Mouse (Mus musculus) cerebellum, postnatal 25 days (tissue): ENCODE measurements around the gene Map2k1.
A peak's percentile ranks its signal among the peaks of the same experiment; 100 is the strongest.
"Not testable (repeated sequence)": the region's sequence is repeated elsewhere in the genome, so short reads cannot be mapped to it uniquely, and the experiment has no call there.

Experiments
- DNase-seq, 2 experiments: peaks; one replicate each; pipeline ENCODE4 v3.0.0; 2021; ENCODE audit warnings: mixed read lengths in 2 of 2

Map2k1 gene

DNA sequence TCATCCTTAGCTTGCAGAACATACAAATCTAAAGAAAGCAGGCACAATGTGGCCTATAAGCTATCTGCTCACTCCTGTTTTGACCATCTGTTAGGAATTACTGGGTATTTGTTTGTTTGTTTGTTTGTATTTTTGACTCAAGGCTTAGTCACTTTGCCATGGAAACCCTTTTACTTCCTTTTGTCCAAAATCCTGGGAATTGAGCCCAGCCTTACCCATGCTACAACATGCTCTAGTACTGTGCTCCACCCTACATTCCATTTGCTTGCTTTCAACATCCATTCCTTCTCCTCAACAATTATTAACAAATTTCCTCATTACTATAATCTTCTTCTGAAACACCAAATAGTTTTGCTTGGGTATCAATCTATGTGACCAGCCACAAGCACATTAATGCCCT, 50.6 kb downstream of the Map2k1 start:
- DNase-seq: no peak

- no peak for DNase-seq
Measured at GRCm38 (mm10) chr9:64202331-64202730, 51.1 kb downstream of the Map2k1 start.

- DNase-seq: no peak
Measured at GRCm38 (mm10) chr9:64199897-64200296, 53.5 kb downstream of the Map2k1 start.

GRCm38 (mm10) chr9:64198763-64199418, 54.5 kb downstream of the Map2k1 start:
- not testable (repeated sequence) for DNase-seq

GRCm38 (mm10) chr9:64198068-64198762, 55.2 kb downstream of the Map2k1 start:
- DNase-seq: no peak

- no peak for DNase-seq
Measured at GRCm38 (mm10) chr9:64197524-64197923, 55.9 kb downstream of the Map2k1 start.

DNA sequence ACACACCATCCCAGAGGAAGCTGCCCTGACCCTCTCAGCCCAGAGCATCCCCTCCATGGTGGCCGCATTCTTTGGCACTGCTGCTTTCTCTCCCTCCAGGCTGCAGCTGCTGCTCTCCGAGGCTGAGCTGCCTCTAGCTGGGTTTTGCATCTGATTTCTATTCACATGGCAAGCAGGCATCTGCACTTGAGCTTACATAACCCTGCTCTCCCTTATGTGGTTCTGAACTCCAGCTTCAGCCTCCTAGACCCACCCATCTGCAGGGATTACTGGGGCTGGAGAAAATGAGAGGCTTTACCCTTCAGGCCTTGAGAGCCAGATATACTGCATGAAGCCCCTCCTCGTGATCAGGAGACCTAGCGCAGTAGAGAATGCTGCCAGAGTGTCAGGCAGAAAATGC, 57.9 kb downstream of the Map2k1 start:
- no peak for DNase-seq

- no peak for DNase-seq
Measured at GRCm38 (mm10) chr9:64193879-64194278, 59.6 kb downstream of the Map2k1 start.

DNA sequence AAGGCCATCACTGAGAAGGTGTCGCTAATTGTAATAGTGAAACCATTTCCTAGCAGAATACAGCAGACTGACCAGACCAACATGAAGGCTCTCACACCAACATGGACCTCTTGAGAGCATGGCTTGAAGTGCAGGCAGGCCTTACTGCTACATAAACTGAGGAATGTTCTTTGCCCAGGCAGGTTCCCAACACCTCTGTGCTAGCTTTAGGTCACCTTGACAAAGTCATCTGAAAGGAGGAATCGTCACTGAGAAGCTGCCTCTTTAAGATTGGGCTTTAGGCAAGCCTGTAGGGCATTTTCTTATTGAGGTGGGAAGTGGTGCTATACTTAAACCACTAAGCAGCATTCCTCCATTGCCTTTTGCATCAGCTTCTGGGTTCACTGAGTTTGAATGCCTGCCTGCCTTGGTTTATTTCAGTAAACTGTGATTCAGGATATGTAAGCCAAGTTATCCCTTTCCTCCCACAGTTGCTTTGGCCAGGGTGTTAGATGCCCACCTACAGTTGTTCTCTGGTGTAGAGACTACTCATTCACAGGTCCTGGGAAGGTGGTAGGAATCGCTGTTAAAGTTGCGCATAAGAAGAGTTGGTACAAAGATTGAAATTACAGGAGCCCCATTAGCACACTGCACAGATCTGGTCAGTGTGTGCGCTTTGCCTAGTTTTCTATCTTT, 69.1 kb downstream of the Map2k1 start:
- no peak for DNase-seq

DNA sequence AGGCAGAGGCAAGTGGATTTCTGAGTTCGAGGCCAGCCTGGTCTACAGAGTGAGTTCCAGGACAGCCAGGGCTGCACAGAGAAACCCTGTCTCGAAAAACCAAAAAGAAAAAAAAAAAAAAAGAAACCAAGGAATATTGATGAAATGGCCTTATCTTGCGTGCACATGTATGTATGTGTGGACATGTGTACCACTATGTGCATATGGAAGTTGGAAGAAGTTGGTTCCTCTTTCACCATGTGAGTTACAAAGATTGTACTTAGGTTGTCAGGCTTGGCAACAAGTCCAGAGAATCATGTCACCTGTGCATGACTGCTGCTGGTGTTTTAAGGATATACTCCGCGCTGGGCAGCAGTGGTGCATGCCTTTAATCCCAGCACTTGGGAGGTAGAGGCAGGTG, 70.1 kb downstream of the Map2k1 start:
- DNase-seq: not testable (repeated sequence)

DNA sequence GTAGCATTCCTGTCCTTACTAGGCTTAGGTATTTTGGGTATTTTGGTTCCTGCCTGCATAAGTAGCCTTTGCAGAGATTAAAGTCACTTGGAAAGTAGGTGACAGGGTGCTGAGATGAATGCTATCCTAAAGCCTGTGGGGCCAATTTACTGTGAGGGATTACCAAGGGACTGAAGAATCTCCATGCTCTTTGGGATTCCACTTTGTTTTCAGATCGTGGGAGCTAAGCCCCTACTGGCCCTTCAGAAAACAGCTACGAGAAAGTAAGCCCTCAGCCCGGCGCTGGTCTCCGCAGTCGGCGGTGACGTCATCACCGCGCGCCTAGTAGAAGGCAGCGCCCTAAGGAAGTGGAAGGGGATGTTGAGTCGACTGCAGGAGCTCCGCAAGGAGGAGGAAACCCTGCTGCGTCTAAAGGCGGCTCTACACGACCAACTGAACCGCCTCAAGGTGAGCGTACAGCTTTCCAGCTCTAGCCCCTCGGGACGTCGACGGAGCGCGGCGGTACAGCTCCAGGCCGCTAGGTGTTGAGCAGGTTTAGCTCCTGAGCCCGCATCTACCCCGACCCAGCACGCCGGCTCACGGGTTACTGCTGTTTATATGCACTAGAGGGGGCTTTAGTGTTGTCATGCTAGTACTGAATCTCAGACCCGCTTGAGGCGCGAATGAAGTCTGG, 74.3 kb downstream of the Map2k1 start, which contains the start of gene Snapc5:
Snapc5 (plus strand) TSS at position 301 of the 673 bp plus-strand sequence.
- DNase-seq: peak; percentile 90 to 93

GRCm38 (mm10) chr9:64178610-64178973, 74.8 kb downstream of the Map2k1 start:
- DNase-seq: no peak

GRCm38 (mm10) chr9:64175378-64175777, 78.1 kb downstream of the Map2k1 start:
- no peak for DNase-seq

DNA sequence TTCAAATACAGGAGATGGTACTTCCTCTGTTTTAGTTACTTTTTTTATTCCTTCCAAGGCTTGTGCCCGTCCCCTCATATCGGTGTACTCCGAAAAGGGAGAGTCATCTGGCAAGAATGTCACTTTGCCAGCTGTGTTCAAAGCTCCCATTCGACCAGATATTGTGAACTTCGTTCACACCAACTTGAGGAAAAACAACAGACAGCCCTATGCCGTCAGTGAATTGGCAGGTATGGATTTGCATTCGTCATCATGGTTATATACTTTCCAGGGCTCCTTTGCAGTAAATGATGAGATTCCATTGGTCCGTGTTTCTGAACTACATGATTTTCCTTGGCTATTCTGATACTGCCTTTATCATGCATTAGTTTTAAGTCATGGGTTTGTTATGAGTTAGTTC, 78.7 kb downstream of the Map2k1 start:
- no peak for DNase-seq

DNA sequence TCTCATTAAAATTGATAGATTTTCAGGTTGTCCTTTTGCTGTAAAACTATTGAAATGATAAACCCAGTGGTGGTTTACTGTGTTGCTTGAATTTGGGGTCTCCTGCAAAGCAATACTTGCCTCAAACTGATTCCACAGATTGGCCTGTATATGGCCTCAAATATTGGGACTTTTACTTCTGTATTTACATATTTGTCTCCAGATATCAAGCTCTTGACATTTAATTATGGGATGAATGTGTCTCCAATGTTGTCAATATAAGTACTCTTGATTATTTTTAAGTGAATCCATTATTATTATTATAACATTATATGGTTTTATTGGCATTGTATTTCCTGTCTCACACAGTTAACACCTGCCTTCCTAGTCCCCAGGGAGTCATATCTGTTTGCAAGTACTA, 79.1 kb downstream of the Map2k1 start:
- DNase-seq: no peak

DNA sequence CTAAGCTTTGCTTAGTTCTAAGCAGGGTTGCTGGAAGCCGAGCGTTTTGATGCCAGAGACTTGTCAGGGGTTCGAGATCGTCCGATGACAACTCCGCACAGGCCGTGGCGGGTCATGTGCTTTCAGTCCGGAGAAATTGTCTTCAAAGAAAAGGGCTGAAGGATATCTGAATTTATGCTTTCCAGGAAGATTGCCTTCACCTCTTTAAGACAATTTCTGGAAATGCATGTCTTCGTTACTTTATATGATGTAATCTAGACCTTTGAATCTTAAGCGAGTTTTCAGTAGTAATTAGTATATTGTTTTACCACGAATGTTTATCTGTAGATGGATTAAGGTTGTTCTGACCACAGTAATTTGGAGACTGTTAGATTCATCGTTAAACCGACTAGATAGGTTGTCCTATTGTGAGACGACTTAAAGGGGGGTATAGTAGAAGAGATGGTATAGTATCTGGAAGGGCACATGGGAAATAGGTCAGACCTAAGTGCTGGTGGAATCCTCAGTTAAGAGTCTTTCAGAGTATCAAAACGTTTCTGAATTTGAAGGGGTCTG, 79.7 kb downstream of the Map2k1 start:
- DNase-seq: no peak

DNA sequence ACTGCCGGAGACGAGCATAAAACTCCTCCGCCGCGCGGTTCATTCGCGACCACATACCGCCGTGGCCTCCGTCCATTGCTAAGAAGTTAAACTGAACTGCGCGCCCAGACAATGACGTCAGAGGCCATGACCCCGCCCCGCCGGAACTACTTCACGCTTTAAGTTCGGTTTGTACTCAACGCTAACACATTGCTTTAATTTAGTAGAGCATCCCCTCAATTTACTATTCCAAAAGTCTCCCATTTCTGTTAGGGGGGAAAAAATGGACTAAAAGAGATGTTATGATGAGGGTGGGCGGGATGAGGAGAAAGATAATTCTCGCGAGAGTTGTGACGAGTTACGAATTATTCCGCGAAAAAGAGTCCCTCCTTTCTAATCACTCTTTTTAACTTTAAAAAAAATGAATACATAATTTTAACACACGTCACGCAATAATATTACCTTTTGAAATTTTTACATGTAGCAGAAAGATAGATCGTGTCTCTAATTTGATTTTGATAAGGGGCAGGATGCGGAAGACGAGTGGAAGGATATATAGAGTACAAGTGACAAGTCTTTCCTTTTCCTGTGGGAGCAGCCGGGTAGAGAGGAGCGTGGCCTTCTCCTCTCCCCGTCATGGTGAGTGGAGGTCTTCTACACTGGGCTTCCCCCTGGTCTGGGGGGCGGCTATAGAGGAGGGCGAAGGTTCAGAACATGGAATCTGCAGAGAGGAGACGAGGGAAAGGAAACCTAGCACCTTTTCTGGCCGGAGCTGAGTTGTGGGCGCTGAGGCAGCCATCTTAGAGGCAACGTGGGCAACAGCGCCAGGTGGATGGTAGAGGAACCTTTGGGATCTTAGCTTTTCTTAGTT, 80.4 kb downstream of the Map2k1 start, which contains the start of the genes Zwilch and Rpl4:
Zwilch (minus strand) TSS at position 289 of the 850 bp plus-strand sequence.
Rpl4 (plus strand) TSS at position 560 of the 850 bp plus-strand sequence.
- peak; percentile 83 to 88 for DNase-seq

DNA sequence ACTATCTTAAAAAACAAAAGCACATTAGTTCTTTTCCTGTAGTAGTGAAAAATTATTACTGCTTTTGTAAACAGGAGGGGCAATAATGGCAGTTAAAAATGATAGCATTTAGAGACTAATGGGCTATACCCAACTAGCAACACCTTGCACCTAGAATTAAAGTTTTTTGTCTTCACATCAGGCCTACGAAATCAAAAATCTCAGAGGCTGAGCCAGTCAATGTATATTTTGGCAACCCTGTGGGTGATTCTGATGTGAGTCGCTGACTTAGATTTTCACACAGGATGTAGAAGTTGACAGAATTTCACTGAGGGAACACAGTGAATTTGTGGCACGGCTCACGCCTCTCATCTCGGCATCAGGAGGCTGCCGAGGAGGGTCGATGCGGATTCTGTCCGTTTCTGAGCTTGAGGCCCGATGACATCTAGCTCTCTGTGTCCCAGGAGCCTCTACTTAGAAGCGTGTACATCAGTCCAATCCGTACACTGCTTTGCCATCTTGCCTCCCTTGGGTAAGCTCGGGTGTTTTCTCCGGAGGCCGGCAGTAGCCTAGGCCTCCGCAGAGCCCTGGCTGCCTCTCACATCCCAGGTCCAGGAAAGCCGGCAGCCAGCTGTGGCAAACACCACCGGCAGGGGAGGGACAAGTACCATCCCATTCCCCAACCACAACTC, 81.2 kb downstream of the Map2k1 start:
- no peak for DNase-seq

- DNase-seq: not testable (repeated sequence)
Measured at GRCm38 (mm10) chr9:64169967-64170366, 83.5 kb downstream of the Map2k1 start.

DNA sequence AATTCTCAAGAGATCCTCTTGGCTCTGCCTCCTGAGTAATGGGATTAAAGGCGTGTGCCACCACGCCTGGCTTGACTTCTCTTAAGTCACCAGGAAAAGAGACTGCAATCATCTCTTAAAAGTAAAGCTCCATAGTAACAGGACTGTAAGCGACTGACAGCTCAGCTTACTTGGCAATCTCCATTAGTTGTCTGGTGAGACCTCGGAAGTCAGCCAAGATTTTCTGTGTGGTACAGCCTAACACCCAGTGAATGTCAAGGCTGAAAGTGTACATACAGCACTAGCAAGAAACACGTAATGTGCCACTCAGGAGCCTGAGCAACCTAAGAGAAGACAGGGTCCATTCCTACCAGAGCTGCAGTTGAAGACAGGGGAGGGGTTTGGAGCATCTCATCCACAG, 93.0 kb downstream of the Map2k1 start:
- DNase-seq: no peak

DNA sequence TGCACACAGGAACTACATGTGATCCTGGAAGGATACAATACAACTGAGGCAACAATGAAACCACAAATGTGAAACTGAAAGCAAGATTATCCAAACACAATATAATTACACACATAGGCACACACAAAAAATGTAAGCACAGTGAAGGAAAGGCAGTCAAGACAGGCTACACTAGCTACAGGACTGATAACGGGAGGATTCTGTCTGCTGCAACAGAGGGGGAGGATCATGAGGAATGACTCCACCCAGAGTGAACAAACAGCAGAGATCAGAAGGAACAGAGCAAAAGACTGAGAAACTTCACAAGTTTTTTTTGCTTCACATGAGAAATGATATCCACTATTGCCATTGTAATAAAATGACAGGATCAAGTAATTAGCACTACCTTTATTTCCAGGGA, 96.8 kb downstream of the Map2k1 start:
- DNase-seq: no peak
